Mouse (Mus musculus): ENCODE results near the gene Ostm1. TPM values are rescaled to one million over a fixed set of nuclear protein-coding genes. Genes with fewer than 3 reads are reported as not detected.

Ostm1 gene
- polyA plus RNA-seq, 1 experiment, result 13.9 TPM

DNA sequence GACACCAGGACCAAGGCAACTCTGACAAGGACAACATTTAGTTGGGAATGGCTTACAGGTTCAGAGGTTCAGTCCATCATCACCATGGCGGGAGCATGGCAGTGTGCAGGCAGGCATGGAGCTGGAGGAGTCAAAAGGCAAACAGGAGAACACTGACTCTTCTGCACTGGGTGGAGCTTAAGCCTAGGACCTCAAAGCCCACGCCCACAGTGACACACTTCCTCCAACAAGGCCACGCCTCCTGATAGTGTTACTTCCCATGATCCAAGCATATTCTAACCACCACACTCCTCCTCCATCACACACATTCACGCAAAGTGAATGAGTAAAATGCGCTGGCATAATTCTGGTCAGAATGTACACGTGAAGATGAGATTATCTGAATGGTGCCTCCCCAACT lies 56.2 kb downstream of the Ostm1 start:
- H3K36me3 ChIP-seq (ENCODE audit: control insufficient read depth, insufficient read depth), result no peaks in the 10 kb centered on the region
- no peaks in the 10 kb centered on the region for H3K79me2 ChIP-seq (ENCODE audit: control insufficient read depth, insufficient read depth)
- no peak for TF ChIP-seq TCF3 (IDR thresholded peaks at IDR 0.05; ENCODE audit: insufficient read length, low read depth)
- no peak for TF ChIP-seq E2F4 (IDR thresholded peaks at IDR 0.05; ENCODE audit: insufficient read depth)
- no peak for TF ChIP-seq POLR2A (IDR thresholded peaks at IDR 0.05; ENCODE audit: insufficient read length, low read depth)
- TF ChIP-seq MAX (IDR thresholded peaks at IDR 0.05; ENCODE audit: low read depth), result no peak
- TF ChIP-seq TCF12 (IDR thresholded peaks at IDR 0.05; ENCODE audit: insufficient read depth, poor library complexity, severe bottlenecking), result no peak
- no peak for TF ChIP-seq USF1 (IDR thresholded peaks at IDR 0.05; ENCODE audit: low read depth)
- TF ChIP-seq MYOG (IDR thresholded peaks at IDR 0.05; ENCODE audit: control insufficient read depth in 1 of 3, insufficient read depth in 1 of 3, insufficient read length in 2 of 3, low read depth in 2 of 3), result no peak
- TF ChIP-seq CEBPB (IDR thresholded peaks at IDR 0.05; ENCODE audit: insufficient read depth, poor library complexity, severe bottlenecking), result no peak
- no peak for TF ChIP-seq SRF (IDR thresholded peaks at IDR 0.05; ENCODE audit: control insufficient read depth, insufficient read length, low read depth)
- TF ChIP-seq REST (IDR thresholded peaks at IDR 0.05; ENCODE audit: insufficient read depth, insufficient read length), result no peak
- TF ChIP-seq POLR2AphosphoS2 (IDR thresholded peaks at IDR 0.05; ENCODE audit: insufficient read length, low read depth), result no peak
- TF ChIP-seq MYOD1 (IDR thresholded peaks at IDR 0.05; ENCODE audit: control insufficient read depth in 1 of 3, insufficient read length in 2 of 3, low read depth in 2 of 3), result no peak
- H3K27me3 ChIP-seq (ENCODE audit: control insufficient read depth, insufficient read depth, insufficient read length), result peaks cover 5% of the 10 kb centered on the region
- H3ac ChIP-seq (ENCODE audit: control insufficient read depth, insufficient read length), result no peak overlapping the region
- no peak overlapping the region for H3K4me3 ChIP-seq
- H3K4me2 ChIP-seq (ENCODE audit: low read depth), result no peak overlapping the region

DNA sequence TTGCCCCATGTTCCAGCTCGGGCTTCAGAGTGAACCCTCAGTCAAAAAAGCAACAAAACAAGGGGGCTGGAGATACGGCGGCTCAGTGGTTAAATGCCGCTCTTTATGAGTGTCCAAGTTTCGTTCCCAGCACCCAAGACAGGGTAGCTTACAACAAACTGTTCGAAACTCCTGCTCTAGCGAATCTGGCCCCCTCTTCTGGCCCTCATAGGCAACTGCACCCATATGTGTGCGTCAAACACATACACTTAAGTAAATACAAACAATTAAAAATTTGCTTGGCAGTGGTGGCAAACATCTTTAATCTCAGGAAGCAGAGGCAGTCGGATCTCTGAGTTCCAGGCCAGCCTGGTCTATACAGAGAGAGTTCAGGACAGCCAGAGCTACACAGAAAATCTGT lies 60.0 kb downstream of the Ostm1 start:
- TF ChIP-seq E2F4 (IDR thresholded peaks at IDR 0.05; ENCODE audit: insufficient read depth) (no peak), POLR2A (IDR thresholded peaks at IDR 0.05; ENCODE audit: insufficient read length, low read depth) (no peak), MAX (IDR thresholded peaks at IDR 0.05; ENCODE audit: low read depth) (no peak), POLR2AphosphoS2 (IDR thresholded peaks at IDR 0.05; ENCODE audit: insufficient read length, low read depth) (no peak), TCF12 (IDR thresholded peaks at IDR 0.05; ENCODE audit: insufficient read depth, poor library complexity, severe bottlenecking) (no peak), REST (IDR thresholded peaks at IDR 0.05; ENCODE audit: insufficient read depth, insufficient read length) (no peak), SRF (IDR thresholded peaks at IDR 0.05; ENCODE audit: control insufficient read depth, insufficient read length, low read depth) (no peak), MYOD1 (IDR thresholded peaks at IDR 0.05; ENCODE audit: control insufficient read depth in 1 of 3, insufficient read length in 2 of 3, low read depth in 2 of 3) (no peak), USF1 (IDR thresholded peaks at IDR 0.05; ENCODE audit: low read depth) (no peak), MYOG (IDR thresholded peaks at IDR 0.05; ENCODE audit: control insufficient read depth in 1 of 3, insufficient read depth in 1 of 3, insufficient read length in 2 of 3, low read depth in 2 of 3) (no peak), TCF3 (IDR thresholded peaks at IDR 0.05; ENCODE audit: insufficient read length, low read depth) (no peak), CEBPB (IDR thresholded peaks at IDR 0.05; ENCODE audit: insufficient read depth, poor library complexity, severe bottlenecking) (no peak)
- no peak overlapping the region for H3ac ChIP-seq (ENCODE audit: control insufficient read depth, insufficient read length)
- no peak overlapping the region for H3K4me2 ChIP-seq (ENCODE audit: low read depth)
- H3K79me2 ChIP-seq (ENCODE audit: control insufficient read depth, insufficient read depth), result no peaks in the 10 kb centered on the region
- no peaks in the 10 kb centered on the region for H3K27me3 ChIP-seq (ENCODE audit: control insufficient read depth, insufficient read depth, insufficient read length)
- no peaks in the 10 kb centered on the region for H3K36me3 ChIP-seq (ENCODE audit: control insufficient read depth, insufficient read depth)
- H3K4me3 ChIP-seq, result no peak overlapping the region

DNA sequence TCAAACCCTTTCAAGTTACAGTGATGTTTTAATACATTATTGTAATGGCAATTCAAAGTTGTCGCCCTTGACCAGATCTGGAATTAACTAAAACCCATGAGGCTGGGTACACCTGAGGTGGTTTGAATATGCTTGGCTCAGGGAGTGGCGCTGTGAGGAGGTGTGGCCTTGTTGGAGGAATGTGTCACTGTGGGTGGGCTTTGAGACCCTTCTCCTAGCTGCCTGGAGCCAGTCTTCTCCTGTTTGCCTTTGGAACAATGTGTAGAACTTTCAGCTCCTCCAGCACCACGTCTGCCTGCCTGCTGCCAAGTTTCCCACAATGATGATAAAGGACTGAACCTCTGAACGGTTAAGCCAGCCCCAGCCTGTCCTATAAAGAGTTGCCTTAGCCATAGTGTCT lies 62.7 kb downstream of the Ostm1 start:
- Histone ChIP-seq H3K4me2 (ENCODE audit: low read depth) (no peak overlapping the region), H3K36me3 (ENCODE audit: control insufficient read depth, insufficient read depth) (no peaks in the 10 kb centered on the region)

DNA sequence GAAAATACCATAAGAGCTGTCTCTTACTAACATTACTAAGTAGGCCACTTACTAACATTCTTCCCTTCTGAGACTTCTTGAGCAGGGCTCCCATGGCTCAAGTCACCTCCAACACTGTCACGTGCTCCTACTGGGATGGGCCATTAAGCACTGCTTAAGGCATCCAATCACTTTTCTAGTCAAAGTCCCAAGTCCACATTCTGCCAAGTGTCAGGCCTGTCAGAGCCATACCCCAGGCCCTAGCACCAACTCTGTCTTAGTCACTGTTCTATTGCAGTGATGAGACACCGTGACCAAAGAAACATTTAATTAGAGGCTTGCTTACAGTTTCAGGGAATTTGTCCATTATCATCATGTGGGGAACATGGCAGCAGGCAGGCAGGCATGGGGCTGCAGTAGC lies 78.3 kb downstream of the Ostm1 start:
- Histone ChIP-seq H3K36me3 (ENCODE audit: control insufficient read depth, insufficient read depth) (no peaks in the 10 kb centered on the region), H3K27me3 (ENCODE audit: control insufficient read depth, insufficient read depth, insufficient read length) (peaks cover 11% of the 10 kb centered on the region), H3K79me2 (ENCODE audit: control insufficient read depth, insufficient read depth) (no peaks in the 10 kb centered on the region), H3K4me2 (ENCODE audit: low read depth) (no peak overlapping the region), H3K4me3 (no peak overlapping the region), H3ac (ENCODE audit: control insufficient read depth, insufficient read length) (no peak overlapping the region)
- TF ChIP-seq CEBPB (IDR thresholded peaks at IDR 0.05; ENCODE audit: insufficient read depth, poor library complexity, severe bottlenecking), result no peak

More for the DNA sequence above, 62.7 kb downstream of the Ostm1 start:
- TF ChIP-seq POLR2AphosphoS2 (IDR thresholded peaks at IDR 0.05; ENCODE audit: insufficient read length, low read depth), result no peak
- Histone ChIP-seq H3K27me3 (ENCODE audit: control insufficient read depth, insufficient read depth, insufficient read length) (no peaks in the 10 kb centered on the region), H3K79me2 (ENCODE audit: control insufficient read depth, insufficient read depth) (no peaks in the 10 kb centered on the region), H3K4me3 (no peak overlapping the region), H3ac (ENCODE audit: control insufficient read depth, insufficient read length) (no peak overlapping the region)

DNA sequence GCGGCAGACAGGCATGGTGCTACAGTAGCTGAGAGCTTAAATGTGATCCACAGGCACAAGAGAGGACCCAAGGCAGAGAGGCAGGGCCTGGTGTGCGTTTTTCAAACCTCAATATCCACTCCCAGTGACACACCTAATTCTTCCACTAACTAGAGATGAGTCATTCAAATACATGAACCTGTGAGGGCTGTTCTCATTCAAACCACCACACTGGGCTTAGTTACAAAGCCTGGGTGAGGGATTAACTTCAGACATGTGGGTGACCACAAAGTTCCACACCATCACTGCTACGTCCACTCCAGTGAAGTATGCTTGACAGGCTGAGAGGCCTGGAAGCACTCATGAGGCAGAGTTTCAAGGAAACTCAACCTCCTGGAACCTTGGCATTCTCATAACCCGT lies 86.3 kb downstream of the Ostm1 start:
- Histone ChIP-seq H3K4me3 (no peak overlapping the region), H3K79me2 (ENCODE audit: control insufficient read depth, insufficient read depth) (no peaks in the 10 kb centered on the region), H3K4me2 (ENCODE audit: low read depth) (no peak overlapping the region), H3K36me3 (ENCODE audit: control insufficient read depth, insufficient read depth) (no peaks in the 10 kb centered on the region), H3ac (ENCODE audit: control insufficient read depth, insufficient read length) (no peak overlapping the region), H3K27me3 (ENCODE audit: control insufficient read depth, insufficient read depth, insufficient read length) (no peaks in the 10 kb centered on the region)
- TF ChIP-seq E2F4 (IDR thresholded peaks at IDR 0.05; ENCODE audit: insufficient read depth) (no peak), MYOG (IDR thresholded peaks at IDR 0.05; ENCODE audit: control insufficient read depth in 1 of 3, insufficient read depth in 1 of 3, insufficient read length in 2 of 3, low read depth in 2 of 3) (no peak), TCF3 (IDR thresholded peaks at IDR 0.05; ENCODE audit: insufficient read length, low read depth) (no peak), POLR2A (IDR thresholded peaks at IDR 0.05; ENCODE audit: insufficient read length, low read depth) (no peak), MYOD1 (IDR thresholded peaks at IDR 0.05; ENCODE audit: control insufficient read depth in 1 of 3, insufficient read length in 2 of 3, low read depth in 2 of 3) (no peak), REST (IDR thresholded peaks at IDR 0.05; ENCODE audit: insufficient read depth, insufficient read length) (no peak), SRF (IDR thresholded peaks at IDR 0.05; ENCODE audit: control insufficient read depth, insufficient read length, low read depth) (no peak), CEBPB (IDR thresholded peaks at IDR 0.05; ENCODE audit: insufficient read depth, poor library complexity, severe bottlenecking) (no peak), POLR2AphosphoS2 (IDR thresholded peaks at IDR 0.05; ENCODE audit: insufficient read length, low read depth) (no peak), MAX (IDR thresholded peaks at IDR 0.05; ENCODE audit: low read depth) (no peak), TCF12 (IDR thresholded peaks at IDR 0.05; ENCODE audit: insufficient read depth, poor library complexity, severe bottlenecking) (no peak), USF1 (IDR thresholded peaks at IDR 0.05; ENCODE audit: low read depth) (no peak)

Measured in myocyte (in vitro differentiated cells).